Mouse (Mus musculus) CD4-positive helper T cell, adult 2 months (primary cell): ENCODE measurements at regions not wholly inside any gene's neighbourhood (a gene's known extent, or its start where the extent isn't known, plus 50 kb on each side); places are given as distances from the start of the nearest gene placed in this dataset.

Source experiments
- DNase-seq: peaks from one replicate; pipeline ENCODE4 v3.0.0-alpha.2; 2012; ENCODE audit warnings: low read depth, missing footprints, low spot score

DNA sequence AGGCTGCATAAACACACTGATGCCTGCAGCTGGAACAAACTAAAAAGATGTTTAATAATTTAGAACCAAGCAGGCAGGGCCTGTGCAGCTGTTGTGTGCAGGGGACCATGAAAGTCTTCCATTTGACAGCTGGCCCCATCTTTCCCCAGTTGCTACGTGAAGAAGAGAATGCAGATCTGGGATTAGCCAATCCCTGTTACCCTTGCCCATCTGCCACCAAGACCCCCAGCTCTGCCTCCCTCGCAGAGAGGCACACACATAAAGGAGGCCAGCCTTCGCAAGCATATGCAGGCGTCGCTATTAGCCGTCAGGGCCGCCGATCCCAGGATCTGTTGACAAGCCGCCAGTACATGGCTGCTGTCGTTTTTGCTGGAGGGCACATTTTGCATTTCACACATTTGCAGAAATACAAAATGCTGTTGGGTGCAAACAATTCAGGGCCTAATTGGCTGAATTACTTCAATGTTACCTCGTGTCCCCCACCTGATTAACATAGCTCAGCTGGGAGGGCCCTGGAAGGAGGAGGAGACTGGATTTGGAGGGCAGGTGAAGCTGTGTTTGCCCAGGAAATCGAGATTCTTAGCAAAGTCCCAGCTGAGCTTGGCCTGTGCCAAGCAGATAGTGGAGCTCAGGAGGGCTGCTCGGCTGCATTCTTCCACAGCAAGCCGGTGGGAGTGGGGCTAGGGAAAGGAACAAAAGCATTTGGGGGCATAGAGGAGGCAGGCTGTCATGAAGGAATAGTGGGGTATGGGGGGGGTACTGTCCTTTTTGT is 367.6 kb upstream of the Mki67 start:
- no peak for DNase-seq

DNA sequence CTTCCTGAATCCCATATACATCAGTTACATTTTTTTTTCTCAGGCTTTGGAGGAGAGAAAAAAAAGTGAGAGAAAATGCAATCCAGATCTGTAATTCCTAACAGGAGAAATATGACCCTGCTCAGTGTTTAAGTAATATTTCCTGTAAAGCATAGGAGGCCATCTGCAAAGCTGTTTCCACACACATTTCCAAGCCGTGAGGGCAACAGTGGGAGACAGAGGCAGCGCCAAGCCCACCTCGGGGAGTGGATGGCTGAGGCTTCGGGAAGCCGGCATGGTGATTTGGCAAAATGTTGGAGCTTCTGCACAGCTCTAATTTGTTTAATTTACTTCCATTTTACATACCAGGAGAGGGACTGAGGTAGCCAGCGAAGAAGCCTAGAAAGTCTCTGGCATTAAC is 372.6 kb upstream of the Mki67 start:
- no peak for DNase-seq

DNA sequence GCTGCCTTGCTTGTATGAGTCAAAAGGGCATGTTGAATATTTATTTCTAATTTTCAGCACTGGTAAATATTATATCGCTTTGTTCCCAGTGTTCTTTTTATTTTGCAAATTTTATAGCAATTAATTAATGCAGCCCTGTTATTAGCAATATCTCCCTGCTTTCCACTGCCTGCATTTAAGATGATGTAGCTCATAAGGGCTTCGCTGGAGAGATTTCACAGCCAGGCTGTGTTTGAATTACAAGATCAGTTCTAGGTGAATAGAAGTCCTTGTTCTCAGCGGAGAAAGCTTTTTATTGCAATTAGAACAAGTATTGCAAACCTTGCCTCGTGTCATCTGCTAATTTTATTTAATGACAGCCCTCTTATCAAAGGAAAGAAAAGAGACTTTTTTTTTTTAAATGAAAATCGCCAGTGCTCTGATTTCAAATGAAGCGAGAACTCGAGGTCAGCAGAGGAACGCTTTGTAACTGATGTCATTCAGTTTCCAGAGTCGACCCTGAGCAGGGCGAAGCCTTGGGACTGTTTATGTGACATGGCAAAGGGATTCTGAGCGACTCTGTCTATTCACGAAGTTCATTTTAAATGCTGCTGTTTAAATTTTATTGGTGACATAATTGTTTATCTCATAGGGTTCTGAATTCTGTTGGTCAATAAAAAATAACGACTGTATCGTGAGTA is 378.7 kb upstream of the Mki67 start:
- DNase-seq, result no peak

DNA sequence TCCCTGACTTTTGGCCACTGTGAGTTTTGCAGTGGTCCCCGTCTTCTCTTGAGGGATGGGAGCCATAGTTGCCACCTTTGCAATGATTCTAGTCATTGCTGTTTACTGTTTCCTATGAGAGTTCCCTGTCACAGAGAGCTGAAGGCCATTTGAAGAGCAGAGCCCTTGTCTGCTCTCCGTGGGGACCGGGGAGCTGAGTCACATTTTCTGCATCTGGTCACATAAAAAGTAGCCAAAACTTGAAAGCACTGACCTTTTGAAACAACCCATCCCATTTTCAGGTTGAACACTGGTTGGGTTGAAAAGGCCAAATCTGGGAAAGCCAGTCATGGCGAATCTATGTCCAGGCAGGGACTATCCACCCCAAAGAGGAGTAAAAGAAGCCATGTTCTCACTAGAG is 387.9 kb upstream of the Mki67 start:
- no peak for DNase-seq

DNA sequence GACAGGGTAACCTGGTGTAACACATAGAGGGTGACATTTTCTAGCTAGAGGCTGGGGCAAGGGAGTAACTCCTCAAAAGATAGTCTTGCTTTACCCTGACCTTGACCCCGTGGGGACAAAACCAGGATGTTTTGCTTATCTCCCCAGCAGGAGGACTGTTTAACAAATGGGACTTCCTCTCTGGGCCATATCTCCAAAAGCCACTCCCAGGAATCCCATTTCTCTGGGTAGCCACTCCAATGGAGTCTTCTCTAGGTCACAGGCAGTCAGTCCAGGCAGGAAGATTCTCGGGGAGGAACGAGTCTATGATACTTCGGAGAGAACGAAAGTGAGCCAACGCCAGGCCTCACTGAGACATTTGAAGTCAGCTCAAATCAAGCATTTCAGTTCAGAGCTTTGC is 396.0 kb upstream of the Mki67 start:
- DNase-seq, result no peak

DNA sequence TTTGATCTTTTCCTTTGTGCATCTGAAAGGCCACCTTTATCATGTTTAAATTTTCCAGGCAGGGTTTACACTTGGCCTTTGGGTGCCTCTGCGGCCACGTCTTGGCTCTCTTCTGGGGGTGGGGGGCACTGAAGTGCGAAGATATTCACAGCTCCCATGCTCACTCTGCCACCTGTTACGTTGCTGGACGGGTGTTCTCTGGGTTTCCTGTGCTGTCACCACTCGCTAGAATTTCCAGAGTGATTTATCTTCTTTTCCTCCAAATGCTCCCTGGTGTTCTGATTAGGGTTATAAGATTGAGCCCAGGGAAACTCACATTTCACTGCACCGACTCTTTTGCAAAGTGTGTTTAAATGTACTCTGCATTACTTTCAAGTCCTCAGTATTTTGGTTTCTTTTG is 404.8 kb upstream of the Mki67 start:
- DNase-seq, result no peak

DNA sequence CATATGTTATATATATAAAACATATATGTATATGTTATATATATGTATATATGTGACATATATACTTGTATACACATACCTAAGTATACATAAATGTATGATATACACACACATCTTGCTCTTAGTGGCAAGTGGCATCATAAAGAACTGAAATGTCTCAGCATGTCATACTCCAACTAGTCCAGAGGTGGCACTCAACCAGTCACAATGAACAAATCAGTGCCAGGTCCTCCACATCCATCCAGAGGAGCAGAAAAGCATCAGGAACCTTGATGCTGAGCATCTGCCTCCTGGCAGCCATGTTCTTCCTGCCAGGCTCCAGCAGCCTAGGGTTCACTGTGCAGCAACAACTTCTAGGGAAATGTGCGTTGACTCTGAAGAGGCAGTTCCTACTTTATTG is 405.2 kb upstream of the Mki67 start:
- DNase-seq, result no peak

DNA sequence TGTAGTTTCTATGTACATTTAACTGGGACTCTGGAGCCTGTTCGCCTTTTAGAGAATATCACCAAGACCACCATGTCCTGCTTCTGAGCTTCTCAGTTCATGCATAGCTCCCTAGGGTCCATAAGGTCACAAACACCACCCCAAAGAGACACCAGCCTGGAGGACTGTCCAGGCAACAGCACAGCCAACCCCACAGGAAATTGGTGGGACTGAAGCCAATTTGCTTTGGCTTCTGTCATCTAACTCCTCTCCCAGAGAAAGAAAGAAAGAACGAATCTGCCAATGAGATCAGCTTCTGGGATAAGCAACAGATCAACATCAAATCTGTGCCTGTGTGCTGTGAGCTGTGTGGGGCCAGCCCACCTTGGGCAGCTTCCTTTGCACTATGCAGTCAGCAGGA is 408.6 kb upstream of the Mki67 start:
- no peak for DNase-seq

DNA sequence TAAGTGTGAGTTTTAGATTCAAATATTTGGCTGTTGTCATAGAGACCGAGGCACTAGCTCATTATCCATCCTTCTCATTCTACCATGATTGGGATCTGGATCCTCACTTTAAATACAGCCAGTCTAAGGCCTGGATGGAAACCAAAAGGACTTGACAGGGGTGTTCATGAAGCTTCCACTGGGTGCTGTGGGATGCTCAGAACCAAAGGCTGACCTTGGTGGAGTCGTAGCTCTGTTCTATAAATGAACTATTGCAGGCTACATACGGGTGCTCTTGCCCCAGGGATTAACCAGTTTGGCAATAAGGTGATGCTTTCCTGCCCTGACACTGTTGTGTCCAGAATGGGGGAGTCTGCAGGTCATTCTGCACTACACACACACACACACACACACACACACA is 410.2 kb upstream of the Mki67 start:
- no peak for DNase-seq

DNA sequence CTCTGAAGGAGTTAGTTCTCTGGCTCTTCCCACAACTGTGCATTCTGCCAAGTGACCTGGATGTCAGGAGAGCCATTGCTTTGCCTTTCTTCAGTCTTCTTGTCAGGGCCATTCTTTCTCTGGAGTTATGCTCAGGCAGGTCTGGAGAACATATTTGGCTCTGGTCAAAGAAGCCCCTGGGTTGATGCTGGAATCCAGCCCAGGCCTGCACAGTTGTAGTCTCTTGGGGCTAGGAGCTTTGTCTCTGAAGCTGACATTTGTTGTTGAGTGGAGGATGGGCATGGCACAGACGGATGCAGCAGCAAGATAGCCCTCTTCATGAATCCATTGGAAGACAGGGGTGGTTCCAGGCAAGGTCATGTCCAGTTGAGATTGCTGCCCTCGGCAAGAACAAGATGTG is 411.4 kb upstream of the Mki67 start:
- DNase-seq, result no peak

DNA sequence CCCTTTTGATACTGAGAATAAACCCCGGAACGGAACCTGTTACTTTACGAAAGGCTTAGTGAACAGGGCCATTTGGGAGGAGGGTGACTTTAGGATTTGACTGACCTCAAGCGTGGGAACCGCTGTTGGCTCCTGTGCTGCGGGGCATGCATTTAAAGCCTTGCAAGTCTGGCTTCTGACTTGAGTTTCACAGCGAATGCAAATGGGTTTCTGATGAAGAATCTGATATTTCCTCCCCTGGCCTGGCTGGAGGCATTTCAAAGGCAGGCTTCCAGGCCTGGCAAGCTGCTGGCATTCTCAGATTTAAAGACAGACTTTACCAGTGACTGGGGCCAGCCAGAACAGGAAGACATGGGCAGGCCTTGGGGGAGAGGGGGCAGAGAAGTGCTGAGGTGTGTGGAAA is 413.6 kb upstream of the Mki67 start:
- no peak for DNase-seq

DNA sequence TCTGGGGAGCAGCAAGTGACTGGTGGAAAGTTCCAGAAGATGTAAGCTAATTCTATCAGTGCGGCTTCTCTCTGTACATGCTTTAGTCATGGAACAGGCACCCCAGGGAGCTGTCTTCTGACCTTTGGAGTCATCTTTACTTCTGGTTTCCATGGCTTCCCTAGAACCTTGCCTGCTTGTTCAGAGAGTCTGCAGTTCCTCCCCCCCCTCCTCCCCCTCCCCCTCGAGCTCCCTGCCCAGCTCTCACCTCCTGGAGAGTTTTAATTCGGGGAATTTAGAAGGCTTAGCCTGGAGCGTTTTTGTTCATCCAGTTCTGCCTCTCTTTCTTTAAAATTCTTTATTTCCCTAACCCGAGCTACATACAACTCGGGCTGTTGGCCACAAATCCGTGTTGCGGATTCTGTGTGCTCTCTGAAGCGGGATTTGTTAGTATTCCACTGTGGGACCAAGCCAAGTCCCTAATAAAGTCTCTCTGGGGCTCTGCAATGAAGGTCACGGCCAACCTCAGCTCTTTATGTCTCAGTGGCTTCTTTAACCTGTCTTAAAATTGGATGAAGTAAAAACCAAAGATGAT is 414.6 kb upstream of the Mki67 start:
- no peak for DNase-seq

DNA sequence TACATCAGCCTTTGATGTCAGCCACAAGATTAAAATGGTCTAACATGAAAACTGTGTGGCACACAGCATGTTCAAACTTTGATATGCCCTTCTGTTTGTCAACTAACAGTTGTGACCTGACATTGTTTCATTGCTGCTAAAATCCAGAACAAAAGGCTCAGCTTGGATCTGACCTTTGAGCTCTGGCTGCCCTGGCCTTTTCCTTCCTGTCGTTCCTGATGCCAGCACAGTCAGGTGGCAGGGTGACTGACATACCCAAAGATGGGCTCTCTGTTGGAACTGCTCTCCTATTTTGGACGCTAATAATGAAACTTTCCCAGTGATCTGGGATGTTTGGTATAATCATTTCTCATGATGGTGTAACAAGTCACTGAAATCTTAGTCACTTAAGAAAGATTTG is 416.8 kb upstream of the Mki67 start:
- DNase-seq, result no peak

DNA sequence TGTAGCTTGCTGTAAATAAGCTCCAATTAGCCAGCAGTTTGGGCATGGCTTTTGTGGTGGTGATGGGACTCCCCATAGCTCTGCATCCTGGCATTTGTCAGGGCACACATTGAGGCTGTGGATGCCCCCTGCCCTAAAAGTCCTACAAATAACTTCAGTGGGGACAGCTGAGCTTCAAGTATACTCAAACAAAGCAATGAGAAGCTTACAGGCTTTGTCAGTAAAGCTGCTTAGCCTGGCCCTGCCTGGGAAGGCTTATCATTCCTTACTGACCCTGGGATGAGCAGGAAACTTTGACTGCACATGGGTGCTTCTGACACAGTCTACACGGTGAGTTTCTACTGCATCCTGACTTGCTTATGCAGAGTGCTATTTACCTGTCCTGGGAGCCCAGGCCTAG is 420.5 kb upstream of the Mki67 start:
- DNase-seq, result no peak

DNA sequence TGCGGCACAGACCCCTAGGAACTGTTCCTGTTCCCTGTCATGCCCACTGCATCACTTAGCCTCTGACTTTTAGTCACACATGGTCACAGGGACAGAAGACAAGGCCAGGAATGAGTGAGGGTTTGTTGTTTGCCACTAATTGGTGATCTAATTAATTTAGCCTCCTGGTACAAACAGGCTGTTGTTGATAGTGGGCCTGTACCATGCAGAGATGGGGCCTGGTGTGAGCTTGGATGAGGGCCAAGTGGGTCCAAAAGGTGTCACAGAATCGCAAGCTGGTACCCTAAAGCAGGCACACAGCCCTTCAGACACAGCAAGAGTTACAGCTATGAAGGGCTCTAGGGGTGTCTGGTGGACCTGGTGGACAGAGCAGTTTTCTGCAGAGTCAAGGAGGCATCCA is 421.2 kb upstream of the Mki67 start:
- no peak for DNase-seq

DNA sequence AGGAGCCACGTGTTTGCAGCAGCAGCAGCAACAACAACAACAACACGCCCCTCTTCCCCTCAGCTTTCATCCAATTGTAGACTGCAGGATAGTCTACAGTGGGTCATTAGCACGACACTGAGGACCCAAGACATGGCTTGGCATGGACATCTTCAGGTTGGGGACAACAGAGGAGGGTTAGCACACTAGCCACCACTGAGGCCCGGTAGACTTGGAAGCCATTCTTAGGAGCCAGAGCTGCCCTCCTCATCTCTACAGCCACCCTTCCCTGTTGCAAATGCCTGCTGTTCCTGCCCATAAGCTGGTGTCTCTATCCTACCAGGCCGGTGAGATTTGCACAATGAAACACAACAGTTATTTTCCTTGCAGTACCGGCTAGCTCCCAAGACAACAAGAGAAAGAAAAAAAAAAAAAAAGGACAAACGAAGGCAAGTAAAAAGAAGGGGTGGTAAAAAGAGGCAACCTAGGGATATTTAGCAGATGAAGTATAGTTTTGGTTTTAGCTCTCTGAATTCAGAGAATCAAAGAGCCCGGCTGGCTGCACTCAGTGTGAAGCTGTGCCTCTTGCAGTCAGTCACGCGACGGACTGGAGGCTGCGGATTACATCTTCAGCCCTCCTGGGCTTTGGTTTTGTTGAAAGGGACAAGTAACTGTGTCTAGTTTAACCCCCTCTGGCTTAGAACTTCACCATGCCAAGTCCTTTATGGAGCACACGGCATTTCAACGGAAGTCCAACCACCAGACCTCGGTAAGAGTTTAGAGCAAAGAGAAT is 421.9 kb upstream of the Mki67 start:
- DNase-seq, result no peak

DNA sequence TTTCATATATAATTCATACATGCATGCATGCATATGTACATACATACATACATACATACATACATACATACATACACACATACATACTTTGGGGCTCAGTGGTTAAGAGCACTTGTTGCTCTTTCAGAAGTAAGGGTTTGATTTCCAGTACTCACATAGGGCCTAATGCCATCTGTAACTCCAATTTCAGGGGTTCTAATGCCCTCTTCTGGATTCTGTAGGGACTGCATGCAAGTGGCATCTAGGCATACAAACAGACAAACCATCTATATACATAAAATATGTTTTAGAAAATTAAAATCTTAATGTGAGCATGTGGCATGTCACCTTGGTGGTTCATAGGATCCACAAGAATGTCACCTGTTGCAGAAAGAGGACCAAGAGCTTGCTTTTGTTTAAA is 426.7 kb upstream of the Mki67 start:
- DNase-seq, result no peak

DNA sequence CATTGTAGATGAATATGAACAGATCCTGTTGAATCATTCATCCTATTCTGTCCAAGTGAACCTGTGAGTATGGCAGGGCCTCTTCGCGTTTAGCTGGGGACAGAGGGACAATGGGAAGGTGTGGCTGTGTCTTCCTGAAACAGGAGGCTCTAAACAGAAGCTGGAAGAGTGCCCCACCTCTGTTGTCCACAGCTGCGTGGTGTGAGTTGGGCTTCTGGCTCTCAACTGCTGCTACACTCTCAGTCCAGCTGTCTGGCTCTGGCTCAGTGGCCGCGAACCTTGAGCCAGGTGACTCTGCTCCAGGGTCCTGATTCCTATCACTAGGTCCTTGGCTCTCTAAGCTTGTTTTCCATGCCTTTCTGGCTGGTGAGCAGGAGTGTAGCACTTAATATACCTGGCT is 434.0 kb upstream of the Mki67 start:
- DNase-seq, result no peak

DNA sequence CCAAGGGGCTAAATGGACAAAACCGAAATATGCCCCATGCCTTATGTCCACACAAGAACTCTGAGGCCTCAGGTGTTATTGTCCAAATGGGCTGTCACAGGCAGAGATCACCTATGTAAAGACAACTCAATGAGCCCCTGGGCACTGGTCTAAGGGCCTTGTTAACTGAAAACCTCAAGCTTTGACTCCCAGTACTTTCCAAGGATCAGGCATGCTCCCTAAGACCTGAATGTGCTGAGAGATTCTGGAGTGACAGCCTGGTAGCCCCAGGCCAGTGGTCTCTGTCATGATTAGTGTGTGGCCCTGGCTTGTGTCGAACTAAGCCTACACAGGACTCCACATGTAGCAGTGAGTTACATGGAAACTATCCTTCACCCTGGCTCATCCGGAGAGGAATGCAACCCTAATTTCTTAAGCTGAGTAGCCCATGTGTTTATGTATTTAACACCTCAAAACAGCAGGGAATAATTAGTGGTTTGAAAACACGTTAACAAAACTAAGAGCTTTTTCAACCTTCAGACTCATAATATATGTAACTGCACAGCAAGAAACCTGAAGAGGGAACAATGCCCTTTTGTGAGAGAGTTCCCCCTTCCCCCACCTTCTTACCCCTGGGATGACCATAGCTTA is 435.3 kb upstream of the Mki67 start:
- DNase-seq, result no peak

DNA sequence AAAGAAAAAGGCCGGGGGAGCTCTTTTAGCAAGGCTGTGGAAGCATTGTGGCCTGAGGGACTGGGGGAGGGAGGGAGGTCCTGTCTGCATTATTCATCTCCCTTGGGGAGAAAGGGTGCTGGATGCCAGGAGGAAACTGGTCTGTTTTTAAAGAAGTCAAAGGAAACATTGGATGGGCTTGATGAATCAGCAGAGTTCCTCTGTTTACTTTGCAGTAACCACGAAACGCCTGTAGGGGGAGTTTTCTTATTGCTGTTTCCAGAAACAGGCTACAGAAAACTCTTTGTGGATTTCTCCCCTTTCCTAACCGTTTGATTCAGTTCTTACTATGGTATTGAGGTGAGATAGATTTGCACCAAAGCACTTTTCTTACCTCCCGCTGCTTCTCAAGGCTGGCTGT is 436.3 kb upstream of the Mki67 start:
- DNase-seq, result no peak

DNA sequence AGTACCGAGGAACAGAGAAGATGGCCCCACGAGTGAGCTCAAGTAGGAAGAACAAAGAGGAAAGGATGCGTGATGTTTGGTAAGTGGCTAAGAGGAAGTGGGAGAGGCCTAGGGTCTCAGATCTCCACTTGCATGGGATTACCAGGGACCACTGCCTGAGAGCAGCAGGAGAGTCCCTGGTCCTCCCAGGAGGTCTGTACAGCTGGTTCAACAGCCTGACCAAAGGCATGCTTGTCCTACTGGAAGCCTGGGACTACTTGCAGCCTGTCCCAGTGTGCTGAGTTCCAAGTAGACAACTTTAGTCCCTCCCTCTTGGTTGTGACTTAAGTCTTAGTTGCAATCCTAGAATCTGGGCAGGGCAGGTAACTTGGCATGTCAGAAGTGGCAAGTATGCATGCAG is 437.5 kb upstream of the Mki67 start:
- DNase-seq, result no peak

DNA sequence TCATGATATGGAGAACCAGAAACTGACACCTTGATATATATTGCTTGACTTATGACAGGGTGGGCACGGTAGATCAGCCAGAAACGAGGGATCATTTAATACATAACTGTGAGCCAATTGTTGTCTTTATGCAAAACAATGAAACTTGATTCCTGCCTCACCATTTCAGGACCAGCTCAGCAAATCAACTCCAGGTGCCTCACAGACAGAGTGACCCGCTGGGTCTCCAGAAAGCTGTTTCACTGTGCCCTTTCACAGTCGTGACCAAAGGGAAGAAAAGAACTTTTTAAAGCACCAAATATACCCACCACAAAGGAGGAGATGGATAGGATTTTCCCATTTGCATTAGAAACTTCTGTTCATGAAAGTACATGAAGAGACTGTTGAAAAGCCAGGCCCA is 443.0 kb upstream of the Mki67 start:
- no peak for DNase-seq
